Mouse (Mus musculus): ENCODE data around the gene Olfr1351. TPM values are rescaled to one million over a fixed set of nuclear protein-coding genes. Genes with fewer than 3 reads are reported as not detected.
"Not testable (repeated sequence)": the region's sequence is repeated elsewhere in the genome, so short reads cannot be mapped to it uniquely, and the experiment has no call there.

The Olfr1351 gene
- polyA plus RNA-seq (2015; fragmentation: Nextera tagmentation; extraction: Ambion mirVana), result not detected in 2 replicates

DNA sequence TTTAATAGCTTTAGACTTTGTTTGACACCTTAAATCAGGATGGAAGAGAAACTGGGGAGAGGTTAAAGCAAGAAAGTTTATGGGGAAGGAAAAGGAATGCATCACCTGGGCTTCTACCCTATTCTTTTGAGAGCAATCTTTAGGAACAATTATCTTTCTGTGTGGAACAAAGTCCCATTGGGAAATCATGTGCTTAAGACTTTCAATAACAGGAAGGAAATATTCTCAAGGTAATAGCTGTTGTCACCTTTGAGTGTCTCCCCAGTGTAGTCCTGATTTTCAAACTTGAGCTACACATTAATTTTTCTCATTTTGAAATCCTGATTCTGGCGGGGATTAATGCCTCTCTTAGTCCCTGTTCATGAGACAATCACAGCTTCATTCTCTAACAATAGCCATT, at the start of gene Olfr1351:
Gene Olfr1351 (plus strand): TSS at position 301 of the 400 bp plus-strand sequence.
- no peak for ATAC-seq
- H3K4me1 ChIP-seq (replicated peaks; ENCODE audit: control insufficient read depth, insufficient read depth, low read length), result no peaks in the 10 kb centered on the region
- 58% methylated on average over 1 of the region's 1 CpGs for WGBS

GRCm38 (mm10) chr10:78963009-78963408, 49.3 kb upstream of the Olfr1351 start, which contains the start of gene Olfr1353:
Olfr1353 (plus strand) TSS chr10:78963309.
- not testable (repeated sequence) for ATAC-seq; H3K4me3 ChIP-seq (replicated peaks; ENCODE audit: low read length); H3K9ac ChIP-seq (replicated peaks; ENCODE audit: low read depth, low read length); H3K9me3 ChIP-seq (ENCODE audit: control insufficient read depth, low read length); H3K4me2 ChIP-seq (ENCODE audit: low read length); H3K36me3 ChIP-seq (ENCODE audit: control insufficient read depth, insufficient read depth); H3K4me1 ChIP-seq (replicated peaks; ENCODE audit: control insufficient read depth, insufficient read depth, low read length); H3K27ac ChIP-seq (ENCODE audit: low read length); H3K27me3 ChIP-seq (replicated peaks; ENCODE audit: control insufficient read depth, insufficient read depth, low read length)

More for the DNA sequence above, at the start of gene Olfr1351:
- H3K36me3 ChIP-seq (ENCODE audit: control insufficient read depth, insufficient read depth), result no peaks in the 10 kb centered on the region
- no peak within 1 kb of the TSS for H3K4me3 ChIP-seq (replicated peaks; ENCODE audit: low read length)
- H3K4me2 ChIP-seq (ENCODE audit: low read length), result no peak within 1 kb of the TSS
- no peak within 1 kb of the TSS for H3K9ac ChIP-seq (replicated peaks; ENCODE audit: low read depth, low read length)
- H3K9me3 ChIP-seq (ENCODE audit: control insufficient read depth, low read length), result no peaks in the 10 kb centered on the region
- no peaks in the 10 kb centered on the region for H3K27me3 ChIP-seq (replicated peaks; ENCODE audit: control insufficient read depth, insufficient read depth, low read length)
- no peak within 1 kb of the TSS for H3K27ac ChIP-seq (ENCODE audit: low read length)

DNA sequence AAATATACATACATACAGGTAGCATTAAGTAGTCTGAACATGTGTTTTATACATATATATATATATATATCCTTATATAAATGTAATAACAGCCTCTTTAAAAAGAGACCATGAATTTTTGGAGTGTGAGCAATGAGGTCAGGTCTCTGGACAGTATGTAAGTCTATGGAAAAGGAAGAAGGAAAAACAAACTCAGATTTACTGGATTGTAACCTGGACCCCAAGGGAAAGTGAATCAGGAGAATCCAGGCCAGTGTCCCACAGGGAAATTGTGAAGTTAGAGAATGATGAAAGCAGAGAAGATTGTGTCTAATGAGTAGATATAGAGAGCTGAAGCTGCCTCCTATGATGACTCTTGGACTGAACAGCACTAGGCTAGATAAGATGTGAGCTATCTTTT, 31.5 kb upstream of the Olfr1351 start, which contains the start of gene Olfr1352:
Gene Olfr1352 (plus strand): TSS at position 301 of the 400 bp plus-strand sequence.
- Histone ChIP-seq H3K27me3 (replicated peaks; ENCODE audit: control insufficient read depth, insufficient read depth, low read length) (no peaks in the 10 kb centered on the region), H3K4me1 (replicated peaks; ENCODE audit: control insufficient read depth, insufficient read depth, low read length) (no peaks in the 10 kb centered on the region), H3K27ac (ENCODE audit: low read length) (no peak within 1 kb of the TSS), H3K4me3 (replicated peaks; ENCODE audit: low read length) (no peak within 1 kb of the TSS), H3K36me3 (ENCODE audit: control insufficient read depth, insufficient read depth) (no peaks in the 10 kb centered on the region), H3K9ac (replicated peaks; ENCODE audit: low read depth, low read length) (no peak within 1 kb of the TSS), H3K4me2 (ENCODE audit: low read length) (no peak within 1 kb of the TSS), H3K9me3 (ENCODE audit: control insufficient read depth, low read length) (no peaks in the 10 kb centered on the region)
- no peak for ATAC-seq

GRCm38 (mm10) chr10:79028441-79028840, 16.2 kb downstream of the Olfr1351 start, which contains the start of gene Olfr57:
Olfr57 (plus strand) TSS chr10:79028741.
- no peak within 1 kb of the TSS for H3K27ac ChIP-seq (ENCODE audit: low read length)
- H3K4me3 ChIP-seq (replicated peaks; ENCODE audit: low read length), result no peak within 1 kb of the TSS
- ATAC-seq, result no peak
- no peaks in the 10 kb centered on the region for H3K27me3 ChIP-seq (replicated peaks; ENCODE audit: control insufficient read depth, insufficient read depth, low read length)
- H3K9me3 ChIP-seq (ENCODE audit: control insufficient read depth, low read length), result peaks cover 3% of the 10 kb centered on the region; the same call in 1 of the 2 replicates
- no peaks in the 10 kb centered on the region for H3K4me1 ChIP-seq (replicated peaks; ENCODE audit: control insufficient read depth, insufficient read depth, low read length)
- H3K36me3 ChIP-seq (ENCODE audit: control insufficient read depth, insufficient read depth), result no peaks in the 10 kb centered on the region
- H3K9ac ChIP-seq (replicated peaks; ENCODE audit: low read depth, low read length), result no peak within 1 kb of the TSS
- H3K4me2 ChIP-seq (ENCODE audit: low read length), result no peak within 1 kb of the TSS

DNA sequence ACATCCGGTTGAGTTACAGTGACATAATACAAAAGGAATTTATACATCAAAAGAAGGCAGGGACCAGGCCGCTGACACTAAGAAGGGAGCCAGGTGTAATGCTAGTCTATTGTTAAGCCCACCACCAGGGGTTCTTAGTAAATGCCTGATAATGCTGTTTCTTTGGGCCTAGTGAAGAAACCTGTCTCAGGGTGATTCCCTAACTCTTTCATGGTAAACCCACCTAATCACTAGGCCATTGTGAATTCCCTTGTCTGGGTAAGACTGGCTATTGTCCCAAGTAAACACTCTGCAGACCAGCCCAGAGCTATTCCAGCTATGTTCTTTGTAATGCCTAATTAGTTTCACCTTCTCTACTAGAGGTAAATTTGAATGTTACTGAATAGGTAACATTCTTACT, 30.2 kb downstream of the Olfr1351 start:
- ATAC-seq; H3K4me2 ChIP-seq (ENCODE audit: low read length); H3K4me1 ChIP-seq (replicated peaks; ENCODE audit: control insufficient read depth, insufficient read depth, low read length); H3K4me3 ChIP-seq (replicated peaks; ENCODE audit: low read length); H3K9ac ChIP-seq (replicated peaks; ENCODE audit: low read depth, low read length); H3K27ac ChIP-seq (ENCODE audit: low read length); H3K36me3 ChIP-seq (ENCODE audit: control insufficient read depth, insufficient read depth); H3K9me3 ChIP-seq (ENCODE audit: control insufficient read depth, low read length); H3K27me3 ChIP-seq (replicated peaks; ENCODE audit: control insufficient read depth, insufficient read depth, low read length): not testable (repeated sequence)
- WGBS, result 80% methylated on average over 2 of the region's 2 CpGs

DNA sequence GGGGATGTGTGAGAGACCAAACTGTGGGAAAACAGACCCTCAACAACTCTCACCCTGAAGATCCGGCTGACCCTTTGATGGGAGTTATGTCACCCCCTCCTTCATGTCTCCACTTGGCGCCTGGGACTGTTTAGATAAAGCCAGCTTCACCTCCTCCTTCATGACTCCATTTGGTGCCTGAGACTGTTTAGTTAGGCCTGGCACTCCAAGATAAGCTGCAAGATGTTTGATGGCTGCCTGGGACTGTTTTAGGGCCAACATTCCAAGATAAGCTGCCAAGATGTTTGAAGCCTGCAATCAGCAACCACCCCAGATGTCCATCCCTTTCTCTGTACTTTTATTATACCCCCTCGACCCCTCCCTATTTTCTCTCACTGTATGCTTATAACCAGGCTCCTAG, 45.1 kb downstream of the Olfr1351 start:
- not testable (repeated sequence) for H3K4me1 ChIP-seq (replicated peaks; ENCODE audit: control insufficient read depth, insufficient read depth, low read length); H3K4me2 ChIP-seq (ENCODE audit: low read length); ATAC-seq; H3K27ac ChIP-seq (ENCODE audit: low read length); H3K4me3 ChIP-seq (replicated peaks; ENCODE audit: low read length); H3K27me3 ChIP-seq (replicated peaks; ENCODE audit: control insufficient read depth, insufficient read depth, low read length); H3K9ac ChIP-seq (replicated peaks; ENCODE audit: low read depth, low read length)
- H3K36me3 ChIP-seq (ENCODE audit: control insufficient read depth, insufficient read depth), result peaks cover 28% of the 10 kb centered on the region
- 97% methylated on average over 3 of the region's 3 CpGs for WGBS
- peaks cover 15% of the 10 kb centered on the region for H3K9me3 ChIP-seq (ENCODE audit: control insufficient read depth, low read length)

Other genes starting within 250 kb of the Olfr1351 start
- 5.4 and 7.4 TPM in 2 replicates for gene Slc1a6, start 232.0 kb upstream of the Olfr1351 start, polyA plus RNA-seq (2015; fragmentation: Nextera tagmentation; extraction: Ambion mirVana)
- gene Olfr1356, start 160.3 kb upstream of the Olfr1351 start, polyA plus RNA-seq (2015; fragmentation: Nextera tagmentation; extraction: Ambion mirVana), result not detected in 2 replicates
- gene Olfr1355, start 136.9 kb upstream of the Olfr1351 start, polyA plus RNA-seq (2015; fragmentation: Nextera tagmentation; extraction: Ambion mirVana), result not detected in 2 replicates
- gene Olfr1354, start 99.3 kb upstream of the Olfr1351 start, polyA plus RNA-seq (2015; fragmentation: Nextera tagmentation; extraction: Ambion mirVana), result not detected in 2 replicates
- gene Olfr8, start 61.8 kb upstream of the Olfr1351 start, polyA plus RNA-seq (2015; fragmentation: Nextera tagmentation; extraction: Ambion mirVana), result not detected in 2 replicates
- gene Olfr1353, start 49.2 kb upstream of the Olfr1351 start, polyA plus RNA-seq (2015; fragmentation: Nextera tagmentation; extraction: Ambion mirVana), result not detected in 2 replicates
- not detected in 2 replicates for gene Olfr1352, start 31.4 kb upstream of the Olfr1351 start, polyA plus RNA-seq (2015; fragmentation: Nextera tagmentation; extraction: Ambion mirVana)
- 0.15 and 0.65 TPM in 2 replicates for gene Olfr57, start 16.3 kb downstream of the Olfr1351 start, polyA plus RNA-seq (2015; fragmentation: Nextera tagmentation; extraction: Ambion mirVana)
- 59.6 and 65.9 TPM in 2 replicates for gene 2610008E11Rik, start 85.1 kb downstream of the Olfr1351 start, polyA plus RNA-seq (2015; fragmentation: Nextera tagmentation; extraction: Ambion mirVana)
- gene Vmn2r80, start 136.3 kb downstream of the Olfr1351 start, polyA plus RNA-seq (2015; fragmentation: Nextera tagmentation; extraction: Ambion mirVana), result not detected in 2 replicates
- gene Vmn2r81, start 235.2 kb downstream of the Olfr1351 start, polyA plus RNA-seq (2015; fragmentation: Nextera tagmentation; extraction: Ambion mirVana), result not detected in 2 replicates

Measured in forebrain, embryonic 16.5 days (tissue).